11 mouse cellular contexts compared by ENCODE assay signal in genomic region chr4:108369254-108369653, GRCm38 (mm10). TPM values are rescaled to one million over a fixed set of nuclear protein-coding genes. Genes with fewer than 3 reads are reported as not detected.
A peak's percentile ranks its signal among the peaks of the same experiment; 100 is the strongest.
DNase-seq lines count a peak whose midpoint lies in the region; ATAC-seq lines count a peak whose summit lies in the region.
"Had no signal": no experiment of that assay in that cellular context is flagged by ENCODE, and none has a peak within 500 bp of the region (broad histone marks: within the 10 kb centered on the region; RNA-seq: fewer than 3 reads in every experiment).

No protein-coding gene starts in this region.

- peaks cover 8% of the 10 kb centered on the region for H3K4me1 ChIP-seq in liver, embryonic 13.5 days (replicated peaks)
- H3K4me1 ChIP-seq: hindbrain, embryonic 15.5 days had no signal

- no peaks in the 10 kb centered on the region for H3K9me3 ChIP-seq in liver, embryonic 13.5 days (replicated peaks)
- H3K9me3 ChIP-seq: forebrain, embryonic 12.5 days; hindbrain, embryonic 15.5 days had no signal

- H3K36me3 ChIP-seq in liver, embryonic 13.5 days: no peaks in the 10 kb centered on the region
- H3K36me3 ChIP-seq: forebrain, embryonic 12.5 days; hindbrain, embryonic 15.5 days had no signal

- no peak overlapping the region for H3K27ac ChIP-seq in liver, embryonic 13.5 days
- H3K27ac ChIP-seq: forebrain, embryonic 12.5 days; hindbrain, embryonic 15.5 days had no signal

- H3K27me3 ChIP-seq in liver, embryonic 13.5 days: no peaks in the 10 kb centered on the region
- H3K27me3 ChIP-seq: forebrain, embryonic 12.5 days; hindbrain, embryonic 15.5 days had no signal

- no peak overlapping the region for H3K4me2 ChIP-seq in liver, embryonic 13.5 days
- H3K4me2 ChIP-seq: forebrain, embryonic 12.5 days; hindbrain, embryonic 15.5 days had no signal

- H3K9ac ChIP-seq in liver, embryonic 13.5 days: no peak overlapping the region
- H3K9ac ChIP-seq: forebrain, embryonic 12.5 days; hindbrain, embryonic 15.5 days had no signal

- DNase-seq in liver, embryonic 13.5 days: no peak
- DNase-seq in liver (no peak), MN1 (ENCODE audit: low spot score) (no peak)
- DNase-seq in embryo, embryonic 9.5 days (ENCODE audit: extremely low spot score): peak; percentile 37
- DNase-seq in kidney, adult 8-10 months: peak; percentile 70 to 73
- DNase-seq in monocyte, adult 2 months (ENCODE audit: low read depth in 1 of 2, low spot score in 2 of 2): peak; percentile 34 to 35
- DNase-seq: cerebellum, postnatal 36 days had no signal

- WGBS in liver, embryonic 13.5 days (ENCODE audit: insufficient replicate concordance): 30% methylated on average over 5 of the region's 5 CpGs

- H3K4me3 ChIP-seq in liver, embryonic 13.5 days (replicated peaks): no peak overlapping the region
- H3K4me3 ChIP-seq: forebrain, embryonic 12.5 days; hindbrain, embryonic 15.5 days had no signal

- ATAC-seq in liver, embryonic 13.5 days (ENCODE audit: low read depth): 0 out of 2 replicates have a peak, but pooled peaks have one; percentile 43
- no peak for ATAC-seq in cerebellum, adult (ENCODE audit: insufficient number of reproducible peaks, low FRiP score, low TSS enrichment)

RNA-seq across cellular contexts. Expression of gene Shisal2a, which starts 13.9 kb away (rescaled TPM):
- 0.20 and 0.53 TPM in 2 replicates for polyA plus RNA-seq in liver, embryonic 13.5 days (2015; fragmentation: Nextera tagmentation; extraction: Ambion mirVana)
- polyA plus RNA-seq: urinary bladder, adult 2 months had no signal

RNA-seq across cellular contexts. Expression of gene Gpx7, which starts 37.5 kb away (rescaled TPM):
- 10.4 and 12.4 TPM in 2 replicates for polyA plus RNA-seq in liver, embryonic 13.5 days (2015; fragmentation: Nextera tagmentation; extraction: Ambion mirVana)

RNA-seq across cellular contexts. Expression of gene Coa7, which starts 41.3 kb away (rescaled TPM):
- polyA plus RNA-seq in liver, embryonic 13.5 days (2015; fragmentation: Nextera tagmentation; extraction: Ambion mirVana): 30.8 and 32.6 TPM in 2 replicates

Comparison
In these comparisons a context has a peak if more than half of its experiments do, and no peak if none do; other contexts are left out.
1. DNase-seq: peak in embryo, embryonic 9.5 days (single experiment), kidney, adult 8-10 months (2 of 2) and monocyte, adult 2 months (2 of 2); none in liver, embryonic 13.5 days (single experiment), liver (single experiment) and MN1 (single experiment).